Mouse (Mus musculus) embryonic stem cell, embryonic (primary cell): ENCODE measurements around the gene Clic1.

ENCODE experiments used
- CTCF ChIA-PET, 4 experiments: fragments of 300-600 bp in 2 of 4; fragments of 350-600 bp in 2 of 4; sonication (Branson Sonifier 250); formaldehyde crosslinking; loops; one replicate each; lab custom pipeline; 2022; ENCODE audit warnings: inconsistent platforms in 2 of 4; lab: Charles Lee
- POLR2A ChIA-PET, 4 experiments: fragments of 300-600 bp in 2 of 4; fragments of 350-600 bp in 2 of 4; sonication (Branson Sonifier 250); formaldehyde crosslinking; loops; one replicate each; lab custom pipeline; 2022; ENCODE audit warnings: antibody characterized with exemption in 4 of 4, inconsistent platforms in 1 of 4; lab: Charles Lee

Gene Clic1

DNA sequence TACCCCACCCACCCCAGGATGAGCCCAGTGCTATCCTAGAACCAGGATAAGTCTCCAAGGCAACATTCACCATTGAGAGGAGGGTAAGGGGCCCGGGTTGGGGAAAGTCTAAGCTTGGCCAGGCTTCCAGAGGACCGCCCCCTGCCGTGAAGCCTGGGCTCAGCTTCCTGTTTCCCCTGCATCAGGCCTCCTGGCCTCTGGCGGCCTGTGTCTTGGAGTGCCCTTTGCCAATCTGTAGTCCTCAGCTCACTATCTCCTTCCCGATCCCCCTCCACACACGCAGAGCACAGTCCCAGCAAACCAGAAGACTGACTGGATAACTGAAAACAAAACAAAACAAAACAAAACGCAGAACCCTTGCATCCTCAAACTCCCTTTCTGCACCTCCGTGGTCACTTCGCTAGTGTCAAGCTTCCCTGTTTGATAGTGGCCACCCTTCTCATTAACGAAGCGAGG is at the start of gene Clic1:
TSS of gene Clic1 (plus strand) at position 406 of the 456 bp plus-strand sequence.
- POLR2A ChIA-PET: interaction anchor here (0.6 to 8.9 kb wide), 20 partner anchors 10 to 197 kb away, joined by 3 to 105 read pairs (median 4); partner anchors contain the start of genes Ddah2 (in 2 of the 4) and Sapcd1 (in 1 of the 4)
- CTCF ChIA-PET: interaction anchor here in 3 of 4 experiments (0.6 to 2.1 kb wide), 7 partner anchors 10 to 477 kb away, joined by 3 to 8 read pairs (median 3); partner anchors contain the start of genes Ddah2 (in 1 of the 3) and Ltb (in 1 of the 3)

DNA sequence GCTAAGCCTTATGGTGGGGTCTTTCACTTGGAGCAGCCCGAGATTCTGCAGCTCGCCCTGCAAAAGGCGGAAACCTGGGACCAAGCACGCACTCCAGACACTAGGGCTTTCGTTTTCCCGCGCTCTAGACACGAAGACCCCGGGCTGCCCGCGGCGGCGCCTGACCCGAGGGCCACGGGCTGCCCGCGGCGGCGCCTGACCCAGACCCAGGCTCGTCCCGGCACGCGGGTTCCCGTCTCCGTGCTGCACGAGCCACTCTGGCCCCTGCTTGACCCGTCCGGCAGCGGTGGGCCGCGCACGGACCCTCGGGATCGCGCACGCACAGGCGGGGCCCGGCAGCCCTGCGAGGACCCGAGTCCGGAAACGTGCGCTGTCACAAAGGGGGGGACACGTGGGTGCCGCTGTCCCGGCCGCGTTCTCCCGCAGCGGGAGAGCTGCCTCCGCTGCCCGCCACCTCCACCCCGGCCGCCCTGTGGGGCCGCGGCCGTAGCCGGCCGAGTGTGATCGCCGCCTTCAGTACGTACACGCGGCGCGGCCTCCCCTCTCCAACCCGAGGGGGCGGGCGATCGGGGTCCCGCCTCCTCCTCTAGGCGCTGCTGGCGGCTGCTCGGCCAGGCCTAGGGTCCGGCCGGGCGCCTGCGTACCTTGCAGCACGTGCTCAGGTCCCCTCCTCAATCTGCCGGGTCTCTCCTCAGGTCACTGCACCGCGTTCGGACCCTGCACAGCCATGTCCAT is 48.9 kb upstream of the Clic1 start, which contains the start of gene Vars:
TSS of gene Vars (plus strand) at position 271 of the 735 bp plus-strand sequence.
- POLR2A ChIA-PET: interaction anchor here (0.5 to 7.1 kb wide), 54 partner anchors 7 to 245 kb away, joined by 3 to 51 read pairs (median 4); partner anchors contain the start of genes Ddah2 (in 2 of the 4), Ddx39b (in 2 of the 4), Lsm2 (in 2 of the 4) and Ly6g6e (in 2 of the 4)

DNA sequence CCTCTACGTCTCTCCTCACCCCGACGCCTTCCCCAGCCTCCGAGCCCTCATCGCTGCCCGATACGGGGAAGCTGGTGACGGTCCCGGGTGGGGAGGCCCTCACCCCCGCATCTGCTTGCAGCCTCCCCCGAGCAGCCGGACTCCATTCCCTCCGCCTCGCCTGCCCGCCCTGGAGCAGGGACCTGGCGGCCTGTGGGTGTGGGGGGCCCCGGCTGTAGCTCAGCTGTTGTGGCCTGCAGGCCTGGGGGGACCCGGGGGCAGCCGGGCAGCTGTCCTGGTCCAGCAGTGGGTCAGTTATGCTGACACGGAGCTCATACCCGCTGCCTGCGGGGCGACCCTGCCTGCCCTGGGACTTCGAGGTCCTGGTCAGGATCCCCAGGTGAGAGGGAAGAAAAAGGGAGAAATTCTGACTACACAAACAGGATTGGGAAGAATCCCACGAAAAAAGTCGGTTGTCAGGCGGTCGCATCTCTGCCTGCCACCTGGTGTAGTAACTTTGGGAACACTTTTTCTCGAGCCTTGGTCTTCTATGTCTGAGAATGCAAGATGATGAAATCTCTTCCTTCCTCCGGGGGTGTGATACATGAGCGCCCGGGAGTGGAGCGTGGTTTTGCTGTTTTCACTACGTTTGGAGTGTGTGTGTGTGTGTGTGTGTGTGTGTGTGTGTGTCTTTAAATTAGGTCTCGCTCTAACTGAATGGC is 48.2 kb upstream of the Clic1 start:
- POLR2A ChIA-PET: interaction anchor here (0.6 to 7.1 kb wide), 33 partner anchors 9 to 240 kb away, joined by 3 to 51 read pairs (median 4); partner anchors contain the start of genes Ddx39b (in 3 of the 4), Lsm2 (in 2 of the 4), Clic1 (in 1 of the 4) and Csnk2b (in 1 of the 4)
- CTCF ChIA-PET: interaction anchor here in 2 of 4 experiments (0.6 to 1.0 kb wide), 3 partner anchors 15 to 177 kb away, joined by 3 read pairs; partner anchors contain the start of gene Vwa7 (in 1 of the 2)

More for the DNA sequence above, 48.9 kb upstream of the Clic1 start, which contains the start of gene Vars:
- CTCF ChIA-PET: interaction anchor here in 3 of 4 experiments (0.6 to 1.3 kb wide), 4 partner anchors 48 to 177 kb away, joined by 3 read pairs; partner anchors contain the start of gene Neu1 (in 1 of the 3)

GRCm38 (mm10) chr17:35002153-35002865 is 47.5 kb upstream of the Clic1 start:
- POLR2A ChIA-PET: interaction anchor here (0.6 to 7.1 kb wide), 25 partner anchors 9 to 239 kb away, joined by 3 to 51 read pairs (median 4); partner anchors contain the start of genes Ddx39b (in 2 of the 4), Lsm2 (in 2 of the 4), Clic1 (in 1 of the 4) and Ddah2 (in 1 of the 4)
- CTCF ChIA-PET: interaction anchor here in 2 of 4 experiments (0.6 kb wide), 2 partner anchors 14 to 167 kb away, joined by 3 to 7 read pairs; partner anchors contain the start of gene Vwa7 (in 1 of the 2)

GRCm38 (mm10) chr17:35003022-35003838 is 46.5 kb upstream of the Clic1 start:
- ChIA-PET POLR2A (interaction anchor here in 3 of 4 experiments (0.5 to 7.1 kb wide), 11 partner anchors 21 to 168 kb away, joined by 3 to 51 read pairs (median 4); partner anchors contain the start of genes Lsm2 (in 2 of the 3), Ddah2 (in 1 of the 3) and Msh5 (in 1 of the 3)), CTCF (interaction anchor here in 1 of 4 experiments (0.5 kb wide), 1 partner anchor 228 kb away, joined by 8 read pairs; no protein-coding TSS in a partner anchor)

DNA sequence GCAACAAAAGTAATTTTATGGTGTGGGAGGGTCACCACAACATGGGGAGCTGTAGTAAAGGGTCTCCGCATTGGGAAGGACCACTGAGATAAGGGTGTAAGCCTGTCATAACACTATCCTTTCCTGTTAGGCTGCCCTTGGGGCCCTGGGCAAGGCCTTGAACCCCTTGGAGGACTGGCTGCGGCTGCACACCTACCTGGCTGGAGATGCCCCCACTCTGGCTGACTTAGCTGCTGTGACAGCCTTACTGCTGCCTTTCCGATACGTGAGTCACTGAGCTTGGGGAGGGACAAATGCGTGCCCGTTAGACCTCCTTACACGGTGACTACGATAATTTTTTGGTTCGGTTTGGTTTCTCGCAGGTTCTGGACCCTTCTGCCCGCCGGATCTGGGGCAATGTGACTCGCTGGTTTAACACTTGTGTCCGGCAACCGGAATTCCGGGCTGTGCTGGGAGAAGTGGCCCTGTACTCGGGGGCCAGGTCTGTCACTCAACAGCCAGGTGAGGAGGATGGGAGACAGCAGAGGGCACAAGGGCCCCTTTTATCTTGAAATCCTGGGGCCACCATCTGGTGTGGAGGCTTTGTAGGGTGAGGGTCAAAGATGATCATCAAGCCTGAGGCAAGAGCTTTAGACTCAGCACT is 45.6 kb upstream of the Clic1 start:
- POLR2A ChIA-PET: interaction anchor here in 3 of 4 experiments (0.5 to 1.5 kb wide), 7 partner anchors 22 to 134 kb away, joined by 3 to 6 read pairs (median 4); partner anchors contain the start of genes Ddah2 (in 1 of the 3) and Msh5 (in 1 of the 3)
- CTCF ChIA-PET: interaction anchor here in 1 of 4 experiments (0.6 kb wide), 1 partner anchor 54 kb away, joined by 3 read pairs; no protein-coding TSS in a partner anchor

- ChIA-PET CTCF (no interaction called here), POLR2A (interaction anchor here in 2 of 4 experiments (0.6 to 1.5 kb wide), 6 partner anchors 10 to 133 kb away, joined by 3 to 6 read pairs (median 4); no protein-coding TSS in a partner anchor)
Measured at GRCm38 (mm10) chr17:35005158-35005557, 44.6 kb upstream of the Clic1 start.

GRCm38 (mm10) chr17:35005902-35006301 is 43.9 kb upstream of the Clic1 start:
- ChIA-PET CTCF (interaction anchor here in 2 of 4 experiments (0.6 to 0.7 kb wide), 4 partner anchors 45 to 249 kb away, joined by 3 to 16 read pairs (median 6); partner anchors contain the start of gene Ly6g5c (in 1 of the 2)), POLR2A (interaction anchor here in 3 of 4 experiments (0.6 to 1.4 kb wide), 6 partner anchors 9 to 240 kb away, joined by 3 to 12 read pairs (median 4); no protein-coding TSS in a partner anchor)

GRCm38 (mm10) chr17:35007387-35007991 is 42.3 kb upstream of the Clic1 start:
- CTCF ChIA-PET: interaction anchor here in 1 of 4 experiments (1.0 kb wide), 1 partner anchor 159 kb away, joined by 3 read pairs; no protein-coding TSS in a partner anchor
- POLR2A ChIA-PET: interaction anchor here in 3 of 4 experiments (0.6 to 2.5 kb wide), 5 partner anchors 8 to 1068 kb away, joined by 3 to 10 read pairs (median 3); no protein-coding TSS in a partner anchor

GRCm38 (mm10) chr17:35009586-35009985 is 40.2 kb upstream of the Clic1 start:
- ChIA-PET POLR2A (interaction anchor here in 2 of 4 experiments (0.7 to 1.4 kb wide), 4 partner anchors 13 to 78 kb away, joined by 3 to 4 read pairs (median 3); no protein-coding TSS in a partner anchor), CTCF (interaction anchor here in 1 of 4 experiments (1.1 kb wide), 1 partner anchor 12 kb away, joined by 5 read pairs; no protein-coding TSS in a partner anchor)

DNA sequence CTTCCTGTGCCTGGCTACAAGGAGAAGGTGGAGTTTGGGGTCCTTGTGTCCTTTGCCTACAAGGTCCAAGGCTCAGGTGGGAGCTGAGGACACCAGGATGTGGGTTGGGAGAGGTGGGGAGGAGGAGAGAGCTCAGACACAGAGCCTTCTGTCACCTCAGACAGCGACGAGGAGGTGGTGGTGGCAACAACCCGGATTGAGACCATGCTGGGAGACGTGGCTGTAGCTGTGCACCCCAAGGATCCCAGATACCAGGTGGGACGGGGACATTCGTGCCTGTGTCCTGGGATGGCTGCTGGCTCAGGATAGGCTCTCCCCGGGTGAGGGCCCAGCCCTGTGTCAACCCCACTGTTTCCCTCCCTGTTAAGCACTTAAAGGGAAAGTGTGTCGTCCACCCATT is 38.3 kb upstream of the Clic1 start:
- POLR2A ChIA-PET: interaction anchor here in 3 of 4 experiments (0.5 to 1.5 kb wide), 11 partner anchors 10 to 151 kb away, joined by 3 to 9 read pairs (median 3); partner anchors contain the start of genes Csnk2b (in 1 of the 3), Ddah2 (in 1 of the 3), Gpank1 (in 1 of the 3) and Msh5 (in 1 of the 3)
- CTCF ChIA-PET: interaction anchor here in 1 of 4 experiments (1.3 kb wide), 1 partner anchor 9 kb away, joined by 3 read pairs; no protein-coding TSS in a partner anchor

GRCm38 (mm10) chr17:35012430-35012829 is 37.3 kb upstream of the Clic1 start:
- CTCF ChIA-PET: interaction anchor here in 1 of 4 experiments (0.8 to 1.3 kb wide), 2 partner anchors 8 to 10 kb away, joined by 3 read pairs; no protein-coding TSS in a partner anchor
- POLR2A ChIA-PET: interaction anchor here in 3 of 4 experiments (0.5 to 1.5 kb wide), 8 partner anchors 10 to 150 kb away, joined by 3 to 6 read pairs (median 3); partner anchors contain the start of genes Msh5 (in 1 of the 3) and Sapcd1 (in 1 of the 3)

GRCm38 (mm10) chr17:35013221-35013620 is 36.5 kb upstream of the Clic1 start:
- ChIA-PET CTCF (interaction anchor here in 1 of 4 experiments (0.8 kb wide), 1 partner anchor 9 kb away, joined by 3 read pairs; no protein-coding TSS in a partner anchor), POLR2A (interaction anchor here in 2 of 4 experiments (1.0 to 1.5 kb wide), 4 partner anchors 9 to 133 kb away, joined by 3 to 5 read pairs (median 3); partner anchors contain the start of gene Sapcd1 (in 1 of the 2))

DNA sequence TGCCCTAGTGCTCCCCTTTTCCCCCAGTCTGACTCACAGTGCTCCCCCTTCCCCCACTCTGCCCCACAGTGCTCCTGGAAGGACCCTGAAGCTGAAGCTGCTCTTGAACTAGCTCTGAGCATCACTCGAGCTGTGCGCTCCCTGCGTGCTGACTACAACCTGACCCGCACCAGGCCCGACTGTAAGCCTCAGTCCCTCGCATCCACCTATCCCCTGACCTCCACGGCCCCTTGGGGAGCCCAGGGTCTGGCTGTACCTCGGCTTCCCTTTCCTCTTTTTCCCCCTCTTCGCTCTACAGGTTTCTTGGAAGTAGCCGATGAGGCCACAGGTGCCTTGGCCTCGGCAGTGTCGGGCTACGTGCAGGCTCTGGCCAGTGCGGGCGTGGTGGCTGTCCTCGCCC is 34.5 kb upstream of the Clic1 start:
- CTCF ChIA-PET: interaction anchor here in 3 of 4 experiments (0.6 to 0.9 kb wide), 4 partner anchors 74 to 818 kb away, joined by 3 to 8 read pairs (median 4); partner anchors contain the start of gene Abhd16a (in 1 of the 3)
- POLR2A ChIA-PET: interaction anchor here (0.6 to 1.7 kb wide), 11 partner anchors 10 to 131 kb away, joined by 3 to 11 read pairs (median 4); partner anchors contain the start of genes Ddah2 (in 1 of the 4), Ly6g6e (in 1 of the 4) and Msh5 (in 1 of the 4)
